26 mouse cellular contexts compared by ENCODE assay signal in genomic region chr14:118307060-118307459, GRCm38 (mm10). TPM values are rescaled to one million over a fixed set of nuclear protein-coding genes. Genes with fewer than 3 reads are reported as not detected.
"Had no signal": no experiment of that assay in that cellular context is flagged by ENCODE, and none has a peak within 500 bp of the region (broad histone marks: within the 10 kb centered on the region; RNA-seq: fewer than 3 reads in every experiment).

No protein-coding gene starts in this region.

- H3K36me3 ChIP-seq: liver, embryonic 15.5 days; midbrain, embryonic 10.5 days; midbrain, embryonic 12.5 days; neural tube, embryonic 13.5 days; neural tube, embryonic 15.5 days had no signal

- H3K27ac ChIP-seq: liver, embryonic 15.5 days; midbrain, embryonic 10.5 days; midbrain, embryonic 12.5 days; neural tube, embryonic 13.5 days; neural tube, embryonic 15.5 days had no signal

- DNase-seq: liver, postnatal 0 days; lung, embryonic 14.5 days; lung, postnatal 10 days; lung, postnatal 4 days; midbrain, embryonic 14.5 days; retina, postnatal 1 day; right cerebral cortex, adult 18-20 months; right cerebral cortex, postnatal 25 days; right cerebral cortex, postnatal 4 days; spleen, adult 18-20 months; thymus, adult 18-20 months; thymus, postnatal 14 days; thymus, postnatal 36 days had no signal

- H3K4me2 ChIP-seq: liver, embryonic 15.5 days; lung, embryonic 14.5 days; midbrain, embryonic 12.5 days; neural tube, embryonic 13.5 days; neural tube, embryonic 15.5 days had no signal

- H3K4me1 ChIP-seq: liver, embryonic 15.5 days had no signal

- H3K9me3 ChIP-seq: liver, embryonic 15.5 days; midbrain, embryonic 10.5 days; midbrain, embryonic 12.5 days; neural tube, embryonic 13.5 days; neural tube, embryonic 15.5 days had no signal

- H3K4me3 ChIP-seq: liver, embryonic 15.5 days; midbrain, embryonic 10.5 days; midbrain, embryonic 12.5 days; myocyte; neural tube, embryonic 13.5 days; neural tube, embryonic 15.5 days had no signal

- ATAC-seq: liver, postnatal 0 days; midbrain, embryonic 16.5 days had no signal

- H3K9ac ChIP-seq: liver, embryonic 15.5 days; liver, postnatal 0 days; lung, embryonic 14.5 days; midbrain, embryonic 12.5 days; neural tube, embryonic 13.5 days; neural tube, embryonic 15.5 days had no signal

- H3K27me3 ChIP-seq: liver, embryonic 15.5 days; midbrain, embryonic 12.5 days; neural tube, embryonic 13.5 days; neural tube, embryonic 15.5 days had no signal

RNA-seq across cellular contexts. Expression of gene Gm9376, which starts 40.3 kb away (rescaled TPM):
- total RNA-seq: megakaryocyte, adult 5-6 weeks; megakaryocyte-erythroid progenitor cell, adult 5-6 weeks had no signal
- polyA plus RNA-seq: liver, embryonic 15.5 days; liver, postnatal 0 days; lung, embryonic 14.5 days; lung, embryonic 16.5 days; midbrain, embryonic 10.5 days; midbrain, embryonic 12.5 days; midbrain, embryonic 14.5 days; midbrain, embryonic 16.5 days; myocyte; neural tube, embryonic 11.5 days; neural tube, embryonic 13.5 days; neural tube, embryonic 15.5 days; small intestine, adult 2 months; thymus, postnatal 0 days had no signal
